Mouse (Mus musculus) cerebral cortex, adult 2 months (tissue): ENCODE data around the gene Prr15.

Experiments
- WGBS: fragments of 180-500 bp; shearing (Covaris S2); methylation state at CpG from one replicate; pipeline ENCODE4 v1.1.7; 2018; 5-methylcytosine and 5-hydroxymethylcytosine counted together

The Prr15 gene

GRCm38 (mm10) chr6:54325246-54325885, at the start of gene Prr15:
Gene Prr15, plus strand, starts transcription at chr6:54325835.
- 72% methylated on average over 3 of the region's 3 CpGs for WGBS

GRCm38 (mm10) chr6:54277234-54277633, 48.4 kb upstream of the Prr15 start:
- 69% methylated on average over 4 of the region's 4 CpGs for WGBS

- WGBS: 47% methylated on average over 5 of the region's 5 CpGs
These were observed 47.8 kb upstream of the Prr15 start for GRCm38 (mm10) chr6:54277828-54278227.

GRCm38 (mm10) chr6:54278613-54279012, 47.0 kb upstream of the Prr15 start:
- 85% methylated on average over 2 of the region's 2 CpGs for WGBS

- WGBS: 59% methylated on average over 11 of the region's 11 CpGs
These were observed 46.2 kb upstream of the Prr15 start for GRCm38 (mm10) chr6:54279391-54279790.

GRCm38 (mm10) chr6:54280248-54280647, 45.4 kb upstream of the Prr15 start:
- 83% methylated on average over 6 of the region's 6 CpGs for WGBS

GRCm38 (mm10) chr6:54283299-54283698, 42.3 kb upstream of the Prr15 start:
- 50% methylated on average over 1 of the region's 1 CpGs for WGBS

- WGBS: 71% methylated on average over 12 of the region's 12 CpGs
These were observed 41.4 kb upstream of the Prr15 start for GRCm38 (mm10) chr6:54284167-54284711.

- 66% methylated on average over 5 of the region's 5 CpGs for WGBS
These were observed 38.8 kb upstream of the Prr15 start for GRCm38 (mm10) chr6:54286813-54287212.

- 82% methylated on average over 10 of the region's 10 CpGs for WGBS
These were observed 35.7 kb upstream of the Prr15 start for GRCm38 (mm10) chr6:54289774-54290500.

- WGBS: 75% methylated on average over 2 of the region's 2 CpGs
These were observed 28.4 kb upstream of the Prr15 start for GRCm38 (mm10) chr6:54297231-54297630.

GRCm38 (mm10) chr6:54299417-54299816, 26.2 kb upstream of the Prr15 start:
- 78% methylated on average over 2 of the region's 2 CpGs for WGBS

GRCm38 (mm10) chr6:54305777-54306176, 19.9 kb upstream of the Prr15 start:
- 81% methylated on average over 1 of the region's 1 CpGs for WGBS

GRCm38 (mm10) chr6:54313071-54313470, 12.6 kb upstream of the Prr15 start:
- WGBS: 52% methylated on average over 2 of the region's 2 CpGs

GRCm38 (mm10) chr6:54318618-54319017, 7.0 kb upstream of the Prr15 start:
- WGBS: 91% methylated on average over 9 of the region's 9 CpGs

- WGBS: 94% methylated on average over 3 of the region's 3 CpGs
These were observed 6.4 kb upstream of the Prr15 start for GRCm38 (mm10) chr6:54319198-54319597.

- 90% methylated on average over 1 of the region's 1 CpGs for whole genome bisulfite sequencing
These were observed 5.4 kb upstream of the Prr15 start for GRCm38 (mm10) chr6:54320236-54320635.

- under 1% methylated on average over 53 of the region's 53 CpGs for WGBS
These were observed 1.3 kb downstream of the Prr15 start for GRCm38 (mm10) chr6:54326671-54327625.

GRCm38 (mm10) chr6:54327626-54328003, 2.0 kb downstream of the Prr15 start:
- WGBS: under 1% methylated on average over 28 of the region's 28 CpGs

- WGBS: 98% methylated on average over 5 of the region's 5 CpGs
These were observed 3.1 kb downstream of the Prr15 start for GRCm38 (mm10) chr6:54328783-54329182.

- 90% methylated on average over 3 of the region's 3 CpGs for WGBS
These were observed 4.0 kb downstream of the Prr15 start for GRCm38 (mm10) chr6:54329598-54329997.

GRCm38 (mm10) chr6:54330166-54330565, 4.5 kb downstream of the Prr15 start:
- 93% methylated on average over 10 of the region's 10 CpGs for WGBS
